Mouse (Mus musculus) embryonic facial prominence, embryonic 15.5 days (tissue): Measurements from ENCODE around the gene Tssk6. TPM values are rescaled to one million over a fixed set of nuclear protein-coding genes. Genes with fewer than 3 reads are reported as not detected.

Experiments used
- ATAC-seq: fragments of 200-750 bp; cut with Nextera tagmentation; 2 replicates; pipeline ENCODE4 v1.8.0; 2017; ENCODE audit warnings: low read depth, moderate TSS enrichment; ENCODE audit not compliant: insufficient number of reproducible peaks, low FRiP score, low TSS enrichment
- H3K27ac ChIP-seq: fragments of 300-500 bp; sonication (generic); replicated peaks from 2 replicates; pipeline ENCODE4 v1.5.1; 2015; ENCODE audit warnings: mild to moderate bottlenecking, inconsistent platforms
- H3K27me3 ChIP-seq: fragments of 300-500 bp; sonication (generic); 2 replicates; pipeline ENCODE4 v1.6.1; 2015; ENCODE audit warnings: inconsistent platforms
- H3K36me3 ChIP-seq: fragments of 300-500 bp; sonication (generic); 2 replicates; pipeline ENCODE4 v1.6.1; 2015; ENCODE audit warnings: mild to moderate bottlenecking, inconsistent platforms
- H3K4me1 ChIP-seq: fragments of 300-500 bp; sonication (generic); 2 replicates; pipeline ENCODE4 v1.6.1; 2015; ENCODE audit warnings: inconsistent platforms
- H3K4me2 ChIP-seq: fragments of 300-500 bp; sonication (generic); replicated peaks from 2 replicates; pipeline ENCODE4 v1.6.1; 2015; ENCODE audit warnings: mild to moderate bottlenecking, inconsistent platforms
- H3K4me3 ChIP-seq: fragments of 300-500 bp; sonication (generic); replicated peaks from 2 replicates; pipeline ENCODE4 v1.5.1; 2015; ENCODE audit warnings: mild to moderate bottlenecking, inconsistent platforms
- H3K9ac ChIP-seq: fragments of 300-500 bp; sonication (generic); 2 replicates; pipeline ENCODE4 v1.6.1; 2015; ENCODE audit warnings: inconsistent platforms
- H3K9me3 ChIP-seq: fragments of 300-500 bp; sonication (generic); replicated peaks from 2 replicates; pipeline ENCODE4 v1.6.1; 2016; ENCODE audit warnings: inconsistent platforms
- WGBS: fragments of 180-500 bp; shearing (Covaris S2); methylation state at CpG from one replicate; pipeline ENCODE4 v1.1.7; 2015; 5-methylcytosine and 5-hydroxymethylcytosine counted together
- polyA plus RNA-seq: library from polyadenylated mRNA; unstranded; fragments of >200 nt; fragmentation: Nextera tagmentation; extraction: Ambion mirVana; gene quantifications from 2 replicates; pipeline ENCODE4 v1.2.1, GENCODE M21; 2015

Tssk6 gene
- polyA plus RNA-seq, 1 experiment from 2014 or later = 4.0 TPM

DNA sequence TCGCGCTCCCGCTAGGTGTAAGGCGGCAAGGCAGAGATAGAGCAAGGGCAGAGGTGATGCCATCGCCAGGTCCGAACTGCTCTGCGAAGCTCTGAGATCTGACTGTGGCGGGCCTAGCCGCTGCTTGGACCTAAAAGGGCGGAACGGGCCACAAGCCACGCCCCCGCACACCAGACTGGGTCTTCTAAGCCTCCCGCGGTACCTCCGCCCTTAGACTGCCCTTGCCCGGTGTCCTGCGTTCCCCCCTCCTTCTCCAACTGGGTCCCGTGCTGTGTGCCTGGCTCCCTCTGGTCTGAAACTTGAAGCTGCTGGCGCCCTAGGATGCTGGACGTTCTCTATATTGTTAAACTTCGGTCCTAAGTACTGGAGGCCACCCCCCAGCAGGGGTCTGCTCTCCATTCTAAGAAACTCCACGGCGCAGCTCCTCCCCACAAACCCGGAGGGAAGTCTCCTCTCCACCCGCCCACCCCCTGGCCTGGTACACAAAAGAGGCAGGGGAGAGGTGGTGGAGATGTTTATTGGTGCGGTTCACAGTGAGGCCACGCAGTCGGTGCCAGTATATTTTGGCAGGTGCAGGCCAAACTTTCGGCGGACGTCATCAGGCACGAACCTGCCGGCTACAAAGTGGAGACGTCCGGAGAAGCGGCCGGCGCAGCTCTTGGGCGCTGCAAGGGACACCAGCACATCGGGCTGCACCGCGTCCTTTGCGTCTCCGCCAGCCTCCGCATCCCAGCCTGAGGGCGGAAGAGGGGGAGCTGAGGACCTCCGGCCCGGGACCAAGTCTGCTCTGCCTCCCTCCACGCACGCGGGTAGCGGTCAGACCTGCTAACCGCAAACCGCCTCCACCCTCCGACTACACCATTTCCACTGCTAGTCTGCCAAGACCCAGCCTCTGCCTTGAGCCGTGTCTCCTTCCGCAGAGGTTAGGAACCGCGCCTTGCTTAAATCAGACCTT is 14.4 kb upstream of the Tssk6 start, which contains the start of gene Cilp2:
Gene Cilp2 (minus strand): TSS at position 399 of the 955 bp plus-strand sequence.
- Histone ChIP-seq H3K4me1 (peaks cover 33% of the 10 kb centered on the region), H3K9ac (no peak within 1 kb of the TSS), H3K36me3 (peaks cover 5% of the 10 kb centered on the region; the same call in 1 of the 2 replicates), H3K27me3 (peaks cover 91% of the 10 kb centered on the region), H3K4me2 (peak within 1 kb of the TSS; percentile 51), H3K27ac (no peak within 1 kb of the TSS), H3K9me3 (no peaks in the 10 kb centered on the region), H3K4me3 (peak within 1 kb of the TSS; percentile 31)
- no peak for ATAC-seq
- WGBS = under 1% methylated on average over 60 of the region's 60 CpGs

DNA sequence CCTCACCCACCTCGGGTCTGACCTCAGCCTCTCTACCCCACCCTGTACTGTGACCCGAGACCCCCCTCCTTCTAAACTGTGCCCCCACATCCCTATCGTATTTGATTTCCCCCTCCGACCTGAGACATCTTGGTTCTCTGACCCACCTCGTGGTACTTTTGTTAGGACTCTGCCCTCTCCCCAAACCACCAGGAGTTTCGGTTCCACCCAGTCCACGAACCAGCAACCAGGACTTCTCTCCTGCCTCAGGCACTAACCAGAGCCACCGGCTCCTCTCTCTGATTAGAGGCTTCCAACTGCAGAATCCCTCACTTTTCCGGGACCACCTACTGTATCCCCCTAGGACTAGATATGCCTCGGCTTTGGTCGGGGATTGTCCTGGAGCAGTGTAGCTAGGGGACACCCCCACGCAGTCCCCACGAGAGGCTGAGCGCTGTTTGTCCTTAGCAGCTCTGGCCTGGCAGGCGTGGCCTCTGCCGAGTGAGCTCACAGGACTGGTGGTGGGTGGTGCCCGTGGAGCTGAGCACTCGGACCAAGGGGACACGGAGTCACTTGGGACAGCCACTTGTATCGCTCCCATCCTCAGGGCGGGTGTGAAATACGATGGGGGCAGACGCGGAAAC is 13.6 kb upstream of the Tssk6 start:
- H3K9me3 ChIP-seq = no peaks in the 10 kb centered on the region
- H3K4me2 ChIP-seq = peak overlapping the region; percentile 51
- no peak for ATAC-seq
- H3K4me3 ChIP-seq = peak overlapping the region; percentile 31
- peaks cover 11% of the 10 kb centered on the region; the same call in 1 of the 2 replicates for H3K36me3 ChIP-seq
- H3K4me1 ChIP-seq = peaks cover 29% of the 10 kb centered on the region
- H3K27me3 ChIP-seq = peaks cover 84% of the 10 kb centered on the region
- H3K27ac ChIP-seq = no peak overlapping the region
- H3K9ac ChIP-seq = no peak overlapping the region
- WGBS = 7% methylated on average over 24 of the region's 24 CpGs

DNA sequence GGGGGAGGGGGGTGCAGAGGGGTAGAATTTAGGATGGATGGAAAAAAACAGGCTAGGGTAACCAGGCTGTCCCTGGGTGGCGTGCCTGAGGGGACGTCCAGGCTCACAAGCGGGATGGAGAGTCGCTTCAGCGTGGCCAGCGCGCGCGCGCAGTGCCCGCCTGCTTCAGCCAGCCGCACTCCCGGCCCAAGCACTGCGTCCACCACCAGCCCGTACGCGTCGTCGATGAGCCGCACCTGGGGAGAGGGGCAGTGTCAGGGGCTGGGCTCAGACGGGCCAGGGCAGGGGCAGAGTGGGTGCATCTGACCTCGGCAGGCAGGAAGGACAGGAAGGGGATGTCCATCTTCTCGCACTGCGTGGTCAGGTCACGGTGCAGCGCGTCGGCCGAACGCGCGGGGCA is 13.1 kb upstream of the Tssk6 start:
- H3K9ac ChIP-seq = no peak overlapping the region

DNA sequence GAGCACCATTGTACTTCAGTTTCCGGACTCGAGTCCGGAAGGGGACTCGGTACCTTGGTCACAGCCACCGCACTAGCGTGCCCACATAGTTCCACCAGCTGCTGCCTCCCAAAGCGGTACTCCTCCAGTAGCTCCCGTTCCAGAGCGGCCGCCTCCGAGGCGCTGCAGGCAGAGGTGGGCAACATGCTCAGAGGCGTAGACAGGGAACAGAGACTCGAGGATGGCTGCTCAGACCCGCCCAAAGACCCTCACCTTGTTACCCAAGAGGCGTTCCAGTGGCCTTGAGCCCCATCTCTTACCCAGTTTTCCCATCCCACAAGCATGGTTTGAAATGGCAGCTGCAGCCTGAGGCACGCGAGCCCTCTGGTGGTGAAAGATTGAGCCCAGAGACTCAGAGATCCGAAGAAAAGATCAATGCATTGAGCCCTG is 11.2 kb upstream of the Tssk6 start:
- H3K9me3 ChIP-seq = no peaks in the 10 kb centered on the region
- H3K4me2 ChIP-seq = no peak overlapping the region
- H3K4me3 ChIP-seq = no peak overlapping the region
- H3K27me3 ChIP-seq = peaks cover 59% of the 10 kb centered on the region
- no peak overlapping the region for H3K9ac ChIP-seq
- 37% methylated on average over 19 of the region's 19 CpGs for WGBS
- H3K27ac ChIP-seq = no peak overlapping the region
- peaks cover 36% of the 10 kb centered on the region for H3K4me1 ChIP-seq
- no peak for ATAC-seq
- H3K36me3 ChIP-seq = peaks cover 25% of the 10 kb centered on the region

More for the DNA sequence above, 13.1 kb upstream of the Tssk6 start:
- 5% methylated on average over 32 of the region's 32 CpGs for WGBS
- H3K4me2 ChIP-seq = peak overlapping the region; percentile 51
- peaks cover 16% of the 10 kb centered on the region for H3K36me3 ChIP-seq
- no peak for ATAC-seq
- H3K4me3 ChIP-seq = peak overlapping the region; percentile 31
- no peaks in the 10 kb centered on the region for H3K9me3 ChIP-seq
- peaks cover 31% of the 10 kb centered on the region for H3K4me1 ChIP-seq
- H3K27ac ChIP-seq = no peak overlapping the region
- peaks cover 79% of the 10 kb centered on the region for H3K27me3 ChIP-seq

DNA sequence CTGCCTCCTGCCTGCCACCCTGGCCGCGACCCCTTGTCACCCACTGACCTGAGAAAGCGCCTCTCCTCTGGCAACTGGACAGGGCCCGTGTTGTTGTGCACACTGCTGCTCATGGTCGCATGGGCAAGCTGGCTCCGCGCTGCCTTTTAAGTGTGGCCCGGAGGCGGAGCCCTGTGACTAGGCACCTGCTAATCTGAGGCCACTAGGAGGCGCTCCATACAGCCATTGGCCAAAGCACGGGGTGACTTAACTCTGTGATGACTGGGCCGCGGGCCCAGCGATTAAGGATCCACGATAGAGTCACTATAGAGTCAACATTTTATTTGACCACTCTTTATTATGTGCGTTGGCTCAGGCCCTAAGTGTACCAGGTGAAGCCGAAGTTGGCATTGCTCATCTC is 8.1 kb upstream of the Tssk6 start:
- peaks cover 18% of the 10 kb centered on the region for H3K4me1 ChIP-seq
- WGBS = 37% methylated on average over 17 of the region's 17 CpGs
- peaks cover 29% of the 10 kb centered on the region for H3K27me3 ChIP-seq
- ATAC-seq = no peak
- no peak overlapping the region for H3K4me3 ChIP-seq
- no peak overlapping the region for H3K27ac ChIP-seq
- H3K36me3 ChIP-seq = peaks cover 38% of the 10 kb centered on the region
- H3K9ac ChIP-seq = no peak overlapping the region
- H3K4me2 ChIP-seq = no peak overlapping the region
- no peaks in the 10 kb centered on the region for H3K9me3 ChIP-seq

DNA sequence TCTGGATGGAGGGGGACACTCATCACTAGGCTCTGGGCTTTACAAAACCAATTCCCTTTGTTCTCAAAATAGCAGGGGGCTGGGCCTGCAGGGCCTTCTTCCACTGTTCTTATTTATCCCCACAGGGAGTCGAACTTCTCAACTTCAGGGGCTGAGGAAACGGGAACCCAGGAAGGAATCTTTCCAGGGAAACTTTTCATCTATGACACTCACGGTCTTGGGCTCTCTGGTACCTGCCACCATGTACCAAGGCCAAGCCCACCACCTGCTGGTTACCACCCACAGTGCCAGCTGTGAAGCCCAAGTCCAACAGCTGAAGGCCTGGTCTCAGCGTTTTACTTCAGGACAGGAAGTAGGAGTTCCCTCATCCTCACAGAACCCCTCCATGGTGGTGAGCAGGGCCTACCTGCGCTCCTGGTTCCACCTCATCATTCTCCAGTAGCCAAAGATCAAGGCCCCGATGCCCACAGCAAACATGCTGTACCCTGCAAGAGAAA is 7.1 kb upstream of the Tssk6 start:
- no peak overlapping the region for H3K27ac ChIP-seq
- no peak overlapping the region for H3K4me3 ChIP-seq
- peaks cover 38% of the 10 kb centered on the region for H3K36me3 ChIP-seq
- 58% methylated on average over 6 of the region's 6 CpGs for WGBS
- peaks cover 20% of the 10 kb centered on the region for H3K4me1 ChIP-seq
- ATAC-seq = no peak
- peaks cover 19% of the 10 kb centered on the region for H3K27me3 ChIP-seq
- no peak overlapping the region for H3K9ac ChIP-seq
- no peak overlapping the region for H3K4me2 ChIP-seq
- no peaks in the 10 kb centered on the region for H3K9me3 ChIP-seq

DNA sequence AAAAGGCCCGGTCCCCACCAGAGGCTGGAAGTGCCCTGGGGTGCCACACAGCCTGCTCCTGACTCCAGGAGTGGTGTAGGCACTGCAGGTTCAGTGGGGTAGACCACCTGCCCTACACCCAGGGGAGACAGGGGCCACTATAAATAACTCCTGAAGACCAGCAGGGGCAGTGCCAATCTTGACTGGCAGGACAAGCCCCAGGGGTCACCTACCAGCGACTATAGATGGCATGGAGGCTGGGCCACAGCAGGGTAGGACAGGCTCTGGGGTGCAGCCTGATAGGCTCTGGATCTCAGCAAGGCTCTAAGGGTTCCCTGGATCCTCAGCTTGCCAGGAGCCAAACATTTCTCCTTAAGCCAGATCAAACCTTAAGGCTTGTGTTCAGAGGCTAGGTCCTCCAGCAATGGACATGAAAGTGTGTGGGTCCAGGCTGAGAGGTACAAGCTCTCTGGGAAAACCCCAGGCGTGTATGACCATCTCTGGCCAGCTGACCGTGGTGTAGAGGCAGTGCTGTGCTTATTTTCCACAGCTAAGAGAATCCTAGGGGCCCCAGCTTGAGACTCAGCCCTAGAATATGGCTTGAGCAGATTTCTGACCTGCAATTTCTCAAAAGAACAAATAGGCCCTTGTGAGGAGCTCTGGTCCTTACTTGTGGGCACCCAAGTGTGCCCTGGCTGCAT is 6.1 kb upstream of the Tssk6 start:
- Histone ChIP-seq H3K27ac (no peak overlapping the region), H3K36me3 (peaks cover 38% of the 10 kb centered on the region), H3K27me3 (peaks cover 9% of the 10 kb centered on the region; the same call in 1 of the 2 replicates), H3K4me3 (no peak overlapping the region), H3K9me3 (no peaks in the 10 kb centered on the region), H3K9ac (no peak overlapping the region), H3K4me2 (no peak overlapping the region), H3K4me1 (peaks cover 31% of the 10 kb centered on the region)
- WGBS = 71% methylated on average over 4 of the region's 4 CpGs
- ATAC-seq = no peak

DNA sequence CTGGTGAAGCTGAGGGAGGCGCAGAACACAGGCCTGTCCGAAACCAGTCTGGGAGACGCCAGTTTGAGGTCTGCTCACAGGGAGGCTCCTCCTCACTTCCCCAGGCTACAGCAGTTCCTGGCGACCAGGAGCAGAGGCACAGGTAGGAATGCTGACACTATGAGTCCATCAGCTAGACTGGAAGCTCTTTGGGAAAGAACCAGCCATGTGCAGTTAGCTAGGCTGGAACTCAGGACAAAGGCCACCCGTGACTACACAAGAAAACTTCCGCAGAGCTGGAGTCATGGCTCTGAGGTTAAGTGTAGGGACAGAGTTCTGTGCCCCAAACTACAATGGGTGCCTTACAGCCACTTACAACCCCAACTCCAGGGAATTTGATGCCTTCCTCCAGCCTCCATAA is 4.1 kb upstream of the Tssk6 start:
- Histone ChIP-seq H3K27ac (no peak overlapping the region), H3K27me3 (no peaks in the 10 kb centered on the region), H3K4me3 (no peak overlapping the region), H3K9me3 (no peaks in the 10 kb centered on the region), H3K4me1 (peaks cover 41% of the 10 kb centered on the region), H3K36me3 (peaks cover 31% of the 10 kb centered on the region), H3K9ac (no peak overlapping the region), H3K4me2 (no peak overlapping the region)
- 84% methylated on average over 6 of the region's 6 CpGs for WGBS
- no peak for ATAC-seq

DNA sequence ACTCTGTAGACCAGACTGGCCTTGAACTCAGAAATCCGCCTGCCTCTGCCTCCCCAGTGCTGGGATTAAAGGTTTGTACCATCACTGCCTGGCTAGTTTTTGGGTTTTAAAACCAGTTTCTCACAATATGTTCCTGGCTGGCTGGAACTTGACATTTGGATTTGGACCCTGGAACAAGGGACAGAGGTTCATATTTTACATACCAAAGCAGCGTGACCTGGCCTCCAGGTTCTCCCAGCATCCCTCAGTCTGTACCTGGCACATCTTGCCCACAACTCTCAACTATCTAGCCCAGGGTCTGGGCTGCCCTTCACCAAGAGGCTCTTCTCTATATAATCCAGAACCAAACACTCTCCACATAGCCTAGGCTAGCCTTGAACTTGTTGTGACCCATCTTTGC is 2.1 kb upstream of the Tssk6 start:
- H3K36me3 ChIP-seq = peaks cover 14% of the 10 kb centered on the region; the same call in 1 of the 2 replicates
- H3K4me2 ChIP-seq = peak overlapping the region; percentile 95
- ATAC-seq = no peak
- H3K9ac ChIP-seq = no peak overlapping the region
- 91% methylated on average over 2 of the region's 2 CpGs for WGBS
- no peak overlapping the region; the same call in 1 of the 2 replicates for H3K4me3 ChIP-seq
- no peaks in the 10 kb centered on the region for H3K9me3 ChIP-seq
- no peak overlapping the region for H3K27ac ChIP-seq
- peaks cover 43% of the 10 kb centered on the region for H3K4me1 ChIP-seq
- no peaks in the 10 kb centered on the region for H3K27me3 ChIP-seq

DNA sequence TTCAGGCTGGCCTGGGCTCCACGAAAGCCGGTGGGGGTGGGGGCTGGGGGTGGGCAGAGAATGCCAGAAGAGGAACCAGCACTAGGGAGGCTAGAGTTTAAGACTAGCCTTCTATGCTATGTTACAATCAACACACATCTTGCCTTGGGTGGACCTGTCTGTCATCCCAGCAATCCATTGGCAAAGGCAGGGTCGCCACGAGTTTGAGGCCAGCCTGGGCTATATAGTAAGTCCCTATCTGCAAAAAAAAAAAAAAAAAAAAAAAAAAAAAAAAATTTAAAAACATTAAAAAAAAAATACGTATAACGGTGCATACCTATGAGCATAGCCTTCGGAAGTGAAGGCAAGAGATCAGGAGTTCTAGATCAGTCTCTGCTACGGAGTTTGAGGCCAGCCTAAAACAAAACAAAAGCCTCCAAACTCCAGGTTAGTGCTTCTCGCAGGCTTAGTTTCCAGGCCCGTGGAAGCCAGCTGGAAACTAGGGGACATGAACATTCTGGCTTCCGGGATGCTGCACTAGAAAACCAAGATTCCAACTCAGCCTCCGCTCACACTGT is 1.0 kb upstream of the Tssk6 start:
- WGBS = 14% methylated on average over 12 of the region's 12 CpGs
- peak overlapping the region; percentile 66 for H3K9ac ChIP-seq
- H3K4me3 ChIP-seq = peak overlapping the region; percentile 79
- H3K4me2 ChIP-seq = peak overlapping the region; percentile 95
- peaks cover 43% of the 10 kb centered on the region for H3K4me1 ChIP-seq
- H3K9me3 ChIP-seq = no peaks in the 10 kb centered on the region
- H3K27ac ChIP-seq = peak overlapping the region; percentile 96
- no peaks in the 10 kb centered on the region for H3K27me3 ChIP-seq
- peaks cover 14% of the 10 kb centered on the region; the same call in 1 of the 2 replicates for H3K36me3 ChIP-seq
- no peak for ATAC-seq
